Mouse (Mus musculus) neural tube, embryonic 13.5 days (tissue): Measurements from ENCODE around the gene Lmna. TPM values are rescaled to one million over a fixed set of nuclear protein-coding genes. Genes with fewer than 3 reads are reported as not detected.

Experiments used
- ATAC-seq: fragments of 200-750 bp; cut with Nextera tagmentation; 2 replicates; pipeline ENCODE4 v1.8.0; 2017; ENCODE audit warnings: low read depth, mild to moderate bottlenecking, moderate TSS enrichment, moderate library complexity
- H3K27ac ChIP-seq: fragments of 300-500 bp; sonication (generic); replicated peaks from 2 replicates; pipeline ENCODE4 v1.5.1; 2015; ENCODE audit warnings: moderate library complexity, mild to moderate bottlenecking, inconsistent platforms
- H3K27me3 ChIP-seq: fragments of 300-500 bp; sonication (generic); 2 replicates; pipeline ENCODE4 v1.6.1; 2015; ENCODE audit warnings: mild to moderate bottlenecking, inconsistent platforms
- H3K36me3 ChIP-seq: fragments of 300-500 bp; sonication (generic); 2 replicates; pipeline ENCODE4 v1.6.1; 2015; ENCODE audit warnings: mild to moderate bottlenecking, inconsistent platforms
- H3K4me1 ChIP-seq: fragments of 300-500 bp; sonication (generic); replicated peaks from 2 replicates; pipeline ENCODE4 v1.6.1; 2015; ENCODE audit warnings: inconsistent platforms
- H3K4me2 ChIP-seq: fragments of 300-500 bp; sonication (generic); 2 replicates; pipeline ENCODE4 v1.6.1; 2015; ENCODE audit warnings: inconsistent platforms, mild to moderate bottlenecking, moderate library complexity
- H3K4me3 ChIP-seq: fragments of 300-500 bp; sonication (generic); 2 replicates; pipeline ENCODE4 v1.5.1; 2015; ENCODE audit warnings: mild to moderate bottlenecking, inconsistent platforms
- H3K9ac ChIP-seq: fragments of 300-500 bp; sonication (generic); 2 replicates; pipeline ENCODE4 v1.6.1; 2015; ENCODE audit warnings: moderate library complexity, mild to moderate bottlenecking, inconsistent platforms
- H3K9me3 ChIP-seq: fragments of 300-500 bp; sonication (generic); 2 replicates; pipeline ENCODE4 v1.6.1; 2016; ENCODE audit warnings: inconsistent platforms
- WGBS: fragments of 180-500 bp; shearing (Covaris S2); methylation state at CpG from one replicate; pipeline ENCODE4 v1.1.7; 2015; 5-methylcytosine and 5-hydroxymethylcytosine counted together
- polyA plus RNA-seq: library from polyadenylated mRNA; unstranded; fragments of >200 nt; fragmentation: Nextera tagmentation; extraction: Ambion mirVana; gene quantifications from 2 replicates; pipeline ENCODE4 v1.2.1, GENCODE M21; 2015

Lmna gene
- 41.9 and 45.3 TPM in 2 replicates for polyA plus RNA-seq

DNA sequence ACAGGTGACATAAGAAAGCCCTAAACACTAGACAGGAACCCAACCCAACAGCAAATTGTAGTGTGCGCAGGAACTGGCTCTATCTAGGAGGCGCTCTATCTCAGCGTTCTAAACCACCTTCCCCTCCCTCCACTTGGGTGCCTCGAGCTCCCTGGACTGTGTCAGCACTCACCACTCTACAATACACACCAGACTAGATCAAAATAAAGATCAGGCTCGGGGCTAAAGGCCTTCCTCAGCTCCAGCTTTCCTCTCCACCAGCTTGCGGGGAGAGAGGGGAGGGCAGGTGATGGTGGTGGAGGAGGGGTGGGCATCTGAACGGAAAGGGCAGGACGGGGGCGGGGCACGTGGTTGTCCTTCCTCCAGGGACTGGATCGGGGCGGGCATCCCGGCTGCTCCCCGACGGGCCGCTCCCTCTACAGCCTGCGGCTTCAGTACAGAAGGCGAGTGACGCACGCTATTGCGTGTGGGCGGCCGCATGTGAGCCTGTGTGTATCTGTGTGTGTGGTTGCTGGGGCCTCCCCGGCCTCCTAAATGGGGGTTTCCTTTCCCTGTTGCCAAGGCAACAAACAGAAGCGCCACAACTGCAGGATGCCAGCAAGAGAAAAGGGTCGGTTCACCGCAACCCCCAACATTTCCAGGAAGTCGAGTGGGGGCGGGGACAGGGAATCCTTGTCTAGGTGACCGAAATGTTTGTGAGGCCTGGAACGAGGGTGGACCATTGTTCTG is at the start of gene Lmna:
TSS of gene Lmna (minus strand) at position 265 of the 729 bp plus-strand sequence.
- Histone ChIP-seq H3K27ac (peak within 1 kb of the TSS; percentile 92), H3K4me2 (peak within 1 kb of the TSS; percentile 59), H3K27me3 (no peaks in the 10 kb centered on the region; the same call in 1 of the 2 replicates), H3K9ac (peak within 1 kb of the TSS; percentile 69), H3K4me1 (peaks cover 45% of the 10 kb centered on the region), H3K9me3 (no peaks in the 10 kb centered on the region), H3K36me3 (no peaks in the 10 kb centered on the region), H3K4me3 (peak within 1 kb of the TSS; percentile 36)
- ATAC-seq = peak; percentile 96
- under 1% methylated on average over 30 of the region's 31 CpGs for WGBS

DNA sequence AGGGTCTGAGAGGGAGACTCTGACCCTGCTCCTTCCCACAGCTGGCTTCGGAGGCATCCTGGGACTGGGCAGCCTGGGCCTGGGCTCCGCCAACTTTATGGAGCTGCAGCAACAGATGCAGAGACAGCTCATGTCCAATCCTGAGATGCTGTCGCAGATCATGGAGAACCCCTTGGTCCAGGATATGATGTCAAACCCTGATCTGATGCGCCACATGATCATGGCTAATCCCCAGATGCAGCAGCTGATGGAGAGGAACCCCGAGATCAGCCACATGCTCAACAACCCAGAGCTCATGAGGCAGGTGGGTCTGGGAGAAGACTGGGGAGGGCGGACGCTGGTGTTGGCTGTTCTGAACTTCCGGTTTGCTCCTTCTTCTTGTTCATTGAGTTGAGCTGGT is 46.9 kb upstream of the Lmna start:
- WGBS = 96% methylated on average over 8 of the region's 8 CpGs
- H3K4me3 ChIP-seq = no peak overlapping the region
- H3K27ac ChIP-seq = no peak overlapping the region
- H3K36me3 ChIP-seq = peaks cover 59% of the 10 kb centered on the region
- H3K9me3 ChIP-seq = no peaks in the 10 kb centered on the region
- ATAC-seq = no peak
- H3K9ac ChIP-seq = no peak overlapping the region
- H3K4me2 ChIP-seq = no peak overlapping the region
- no peaks in the 10 kb centered on the region for H3K27me3 ChIP-seq
- peaks cover 25% of the 10 kb centered on the region for H3K4me1 ChIP-seq

DNA sequence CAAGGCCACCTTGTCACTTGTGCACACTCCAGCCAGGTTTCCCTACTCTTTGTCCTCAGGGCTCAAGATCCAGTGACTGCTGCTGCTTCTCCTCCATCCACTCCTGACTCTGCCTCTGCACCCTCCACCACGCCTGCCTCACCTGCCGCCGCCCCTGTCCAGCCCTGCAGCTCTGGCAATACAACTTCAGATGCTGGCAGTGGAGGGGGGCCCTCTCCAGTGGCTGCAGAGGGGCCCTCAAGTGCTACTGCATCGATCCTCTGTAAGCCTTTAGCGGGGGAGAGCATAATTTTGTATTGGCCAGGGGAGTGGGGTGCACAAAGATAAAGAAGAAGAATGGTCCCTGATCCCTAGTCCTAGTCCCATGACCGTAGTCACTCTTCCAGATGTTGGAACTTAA is 46.0 kb upstream of the Lmna start:
- H3K36me3 ChIP-seq = peaks cover 51% of the 10 kb centered on the region
- H3K4me3 ChIP-seq = no peak overlapping the region
- no peaks in the 10 kb centered on the region for H3K9me3 ChIP-seq
- no peak for ATAC-seq
- WGBS = 98% methylated on average over 6 of the region's 6 CpGs
- H3K4me2 ChIP-seq = 0 out of 2 replicates have a peak overlapping the region, but pooled peaks have one; percentile 72
- H3K4me1 ChIP-seq = peaks cover 32% of the 10 kb centered on the region
- H3K27ac ChIP-seq = no peak overlapping the region
- no peak overlapping the region for H3K9ac ChIP-seq
- H3K27me3 ChIP-seq = no peaks in the 10 kb centered on the region

DNA sequence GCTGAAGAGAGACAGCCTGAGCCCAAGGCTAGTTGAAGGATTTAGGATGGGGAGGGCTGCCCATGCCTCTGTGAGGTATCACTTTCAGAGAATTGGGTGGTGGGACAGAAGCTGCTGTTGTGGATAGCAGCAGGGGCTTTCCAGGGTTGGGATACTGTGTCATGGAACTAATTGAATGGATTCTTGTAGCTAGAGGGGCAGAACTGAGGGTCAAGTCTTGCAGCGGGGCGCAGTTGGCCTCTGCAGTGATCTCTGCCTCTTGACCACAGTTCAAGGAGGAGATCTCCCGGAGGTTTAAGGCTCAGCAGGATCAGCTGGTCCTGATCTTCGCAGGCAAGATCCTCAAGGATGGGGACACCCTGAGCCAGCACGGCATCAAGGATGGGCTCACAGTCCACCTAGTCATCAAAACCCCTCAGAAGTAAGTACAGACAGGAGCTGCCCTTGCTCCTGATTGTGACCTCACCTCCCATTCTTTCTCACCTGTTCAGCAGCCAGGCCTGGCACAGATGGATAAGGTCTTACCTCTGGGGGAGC is 45.4 kb upstream of the Lmna start:
- WGBS = 89% methylated on average over 5 of the region's 5 CpGs
- H3K4me2 ChIP-seq = peak overlapping the region; percentile 72
- H3K9ac ChIP-seq = peak overlapping the region; percentile 95
- H3K36me3 ChIP-seq = peaks cover 45% of the 10 kb centered on the region
- no peaks in the 10 kb centered on the region for H3K9me3 ChIP-seq
- H3K4me3 ChIP-seq = peak overlapping the region; percentile 91; the same call in 1 of the 2 replicates
- H3K27ac ChIP-seq = no peak overlapping the region
- no peaks in the 10 kb centered on the region for H3K27me3 ChIP-seq
- H3K4me1 ChIP-seq = peaks cover 38% of the 10 kb centered on the region
- no peak for ATAC-seq

DNA sequence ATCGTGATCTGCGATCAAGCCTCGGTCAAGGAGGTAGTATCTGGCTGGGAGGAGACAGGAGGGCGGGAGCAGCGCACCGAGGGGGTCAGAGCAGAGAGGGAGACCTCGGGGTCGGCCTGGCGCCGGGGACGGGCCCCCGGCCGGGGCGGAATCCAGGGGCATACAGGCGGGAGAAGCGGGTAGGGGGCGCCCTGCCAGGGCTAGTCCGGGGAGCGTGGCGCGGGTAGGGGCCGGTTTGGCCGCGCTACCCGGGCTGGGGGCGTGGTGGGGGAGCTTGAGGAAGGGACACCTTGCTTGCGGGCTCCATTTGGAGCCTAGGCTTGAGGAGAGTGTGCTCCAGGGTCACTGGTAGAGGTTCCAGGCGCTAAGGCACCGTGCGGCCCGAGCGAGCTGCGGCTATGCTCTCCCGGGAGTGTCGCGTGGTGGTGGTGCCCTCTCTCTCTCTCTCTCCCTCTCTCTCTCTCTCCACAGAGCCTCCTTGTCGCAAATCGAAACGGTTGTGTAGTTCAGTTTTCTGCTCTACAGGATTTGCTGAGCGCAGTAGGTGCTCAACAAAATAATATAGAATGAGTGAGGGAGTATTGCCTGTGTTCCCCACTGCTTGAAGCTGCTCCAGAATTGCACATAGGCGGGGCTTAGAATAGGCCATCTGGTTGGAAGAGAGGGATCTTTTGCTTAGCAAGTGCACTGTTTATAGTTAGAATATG is 44.3 kb upstream of the Lmna start:
- no peaks in the 10 kb centered on the region for H3K27me3 ChIP-seq
- ATAC-seq = peak; percentile 37
- H3K27ac ChIP-seq = peak overlapping the region; percentile 95
- H3K4me3 ChIP-seq = peak overlapping the region; percentile 91
- WGBS = under 1% methylated on average over 41 of the region's 41 CpGs
- peak overlapping the region; percentile 95 for H3K9ac ChIP-seq
- peaks cover 34% of the 10 kb centered on the region for H3K36me3 ChIP-seq
- peaks cover 38% of the 10 kb centered on the region for H3K4me1 ChIP-seq
- peak overlapping the region; percentile 72 for H3K4me2 ChIP-seq
- H3K9me3 ChIP-seq = no peaks in the 10 kb centered on the region

DNA sequence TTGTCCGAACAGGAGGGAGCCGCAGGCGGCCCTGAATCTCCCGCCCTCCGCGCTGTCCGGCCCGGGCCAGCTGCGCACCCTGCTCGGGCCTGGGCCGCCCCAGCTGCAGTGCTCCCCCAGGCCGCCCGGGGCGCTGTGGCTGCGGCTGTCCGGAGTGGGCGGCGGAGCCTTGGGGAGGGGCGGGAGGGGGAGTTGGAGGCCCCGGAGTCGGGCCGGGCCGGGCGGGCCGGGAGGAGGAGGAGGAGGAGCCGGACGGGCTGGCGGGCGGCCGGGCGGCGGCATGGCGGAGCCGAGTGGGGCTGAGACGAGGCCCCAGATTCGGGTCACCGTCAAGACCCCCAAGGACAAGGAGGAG is 43.7 kb upstream of the Lmna start, which contains the start of gene Ubqln4:
TSS of gene Ubqln4 (plus strand) at position 234 of the 355 bp plus-strand sequence.
- no peaks in the 10 kb centered on the region for H3K27me3 ChIP-seq
- H3K36me3 ChIP-seq = peaks cover 28% of the 10 kb centered on the region
- ATAC-seq = peak; percentile 91
- H3K27ac ChIP-seq = peak within 1 kb of the TSS; percentile 95
- under 1% methylated on average over 27 of the region's 37 CpGs for WGBS
- peak within 1 kb of the TSS; percentile 95 for H3K9ac ChIP-seq
- H3K4me3 ChIP-seq = peak within 1 kb of the TSS; percentile 91
- H3K9me3 ChIP-seq = no peaks in the 10 kb centered on the region
- peaks cover 38% of the 10 kb centered on the region for H3K4me1 ChIP-seq
- H3K4me2 ChIP-seq = peak within 1 kb of the TSS; percentile 72

DNA sequence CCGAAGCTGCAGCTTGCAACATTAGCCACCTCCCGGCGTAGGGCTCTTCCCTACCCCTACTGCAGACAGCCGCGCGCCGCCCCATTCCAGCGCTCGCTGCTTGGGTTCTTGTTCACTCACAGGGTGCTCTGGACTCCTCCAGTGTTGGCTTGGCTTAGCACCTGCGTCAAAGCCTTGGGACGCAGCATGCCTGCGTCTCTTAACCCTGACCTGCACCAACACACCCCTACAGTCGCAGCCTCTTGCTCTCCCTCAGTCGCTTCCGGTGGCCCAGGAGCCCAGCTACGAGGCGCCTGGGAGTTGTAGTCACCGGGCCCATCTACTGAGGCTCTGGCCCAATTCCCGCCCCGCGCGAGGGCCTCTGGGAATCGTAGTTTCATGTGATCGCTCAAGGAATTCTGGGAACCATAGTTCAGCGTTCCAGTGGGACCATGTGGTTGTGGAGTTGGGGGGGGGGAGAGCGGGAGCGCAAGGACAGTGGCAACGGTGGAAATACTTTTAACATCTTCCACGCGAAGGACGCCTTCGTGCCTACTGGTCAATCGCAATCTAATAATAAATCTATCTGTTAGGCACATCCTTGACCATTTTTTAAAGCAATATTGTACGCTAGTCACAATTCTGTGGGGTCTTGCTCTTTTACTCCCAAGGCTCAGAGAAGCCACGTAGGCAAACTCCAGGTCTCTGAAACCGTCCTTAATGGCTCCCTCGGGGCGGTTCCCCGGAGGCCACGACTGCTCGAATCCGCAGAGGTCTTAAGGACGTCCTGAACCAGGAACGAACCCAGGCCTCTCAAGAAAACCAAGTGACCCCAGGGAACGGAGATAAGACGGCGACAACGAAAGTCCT is 43.1 kb upstream of the Lmna start, which contains the start of gene Lamtor2:
TSS of gene Lamtor2 (minus strand) at position 399 of the 849 bp plus-strand sequence.
- under 1% methylated on average over 48 of the region's 48 CpGs for WGBS
- H3K4me3 ChIP-seq = peak within 1 kb of the TSS; percentile 91
- peaks cover 22% of the 10 kb centered on the region for H3K36me3 ChIP-seq
- no peaks in the 10 kb centered on the region for H3K27me3 ChIP-seq
- peak; percentile 91 for ATAC-seq
- no peaks in the 10 kb centered on the region for H3K9me3 ChIP-seq
- H3K9ac ChIP-seq = peak within 1 kb of the TSS; percentile 95
- H3K4me2 ChIP-seq = peak within 1 kb of the TSS; percentile 72
- peak within 1 kb of the TSS; percentile 95 for H3K27ac ChIP-seq
- H3K4me1 ChIP-seq = peaks cover 38% of the 10 kb centered on the region

DNA sequence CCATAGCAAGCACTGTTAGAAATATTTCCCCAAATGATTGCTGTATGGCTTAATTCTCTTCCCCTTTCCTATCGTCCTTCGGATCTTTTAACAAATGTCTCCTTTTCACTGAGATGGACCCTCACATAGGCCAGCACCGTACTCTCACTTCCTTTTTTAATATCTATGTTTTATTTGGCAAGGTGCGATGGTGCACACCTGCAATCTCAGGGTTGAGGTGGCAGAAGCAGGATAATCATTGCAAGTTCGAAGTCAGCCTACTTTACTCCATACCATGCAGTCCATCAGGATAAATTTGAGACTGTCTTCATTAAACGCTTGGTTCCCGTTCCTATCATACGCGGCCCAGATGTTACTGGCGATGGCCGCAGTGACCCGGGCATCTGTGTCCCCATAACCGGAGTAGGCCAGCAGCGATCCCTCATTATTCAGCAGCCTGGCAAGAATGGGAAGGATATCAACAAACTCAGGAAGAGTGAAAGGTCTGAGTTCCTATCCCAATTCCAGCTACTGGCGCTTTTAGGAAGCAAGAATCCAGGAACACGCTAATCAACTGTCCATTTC is 42.4 kb upstream of the Lmna start:
- whole genome bisulfite sequencing = 25% methylated on average over 16 of the region's 16 CpGs
- Histone ChIP-seq H3K4me2 (peak overlapping the region; percentile 72), H3K4me3 (peak overlapping the region; percentile 91), H3K36me3 (peaks cover 18% of the 10 kb centered on the region), H3K27me3 (no peaks in the 10 kb centered on the region), H3K27ac (peak overlapping the region; percentile 95), H3K9me3 (no peaks in the 10 kb centered on the region), H3K9ac (peak overlapping the region; percentile 77), H3K4me1 (peaks cover 38% of the 10 kb centered on the region)
- no peak for ATAC-seq

DNA sequence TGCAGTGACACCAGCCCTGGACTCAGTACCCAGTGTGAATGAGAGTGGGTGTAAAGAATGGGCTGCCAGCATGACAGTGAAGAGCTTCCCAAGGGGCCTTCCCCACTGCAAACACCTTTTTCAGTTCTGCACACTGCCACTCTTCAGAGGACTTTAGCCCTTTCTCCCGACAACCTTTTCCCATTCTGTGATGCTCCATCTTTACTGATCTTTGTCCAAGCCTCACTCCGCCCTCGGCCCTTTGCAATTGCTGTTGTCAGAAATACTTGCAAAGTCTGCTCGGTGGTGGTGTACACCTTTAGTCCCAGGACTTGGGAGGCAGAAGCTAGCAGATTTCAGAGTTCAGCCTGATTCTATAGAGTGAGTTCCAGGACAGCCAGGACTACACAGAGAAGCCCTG is 41.8 kb upstream of the Lmna start:
- 87% methylated on average over 4 of the region's 4 CpGs for WGBS
- Histone ChIP-seq H3K4me1 (peaks cover 38% of the 10 kb centered on the region), H3K9me3 (no peaks in the 10 kb centered on the region), H3K4me3 (peak overlapping the region; percentile 91), H3K27ac (no peak overlapping the region), H3K27me3 (no peaks in the 10 kb centered on the region), H3K9ac (peak overlapping the region; percentile 77; the same call in 1 of the 2 replicates), H3K36me3 (peaks cover 12% of the 10 kb centered on the region), H3K4me2 (peak overlapping the region; percentile 72)
- ATAC-seq = no peak

DNA sequence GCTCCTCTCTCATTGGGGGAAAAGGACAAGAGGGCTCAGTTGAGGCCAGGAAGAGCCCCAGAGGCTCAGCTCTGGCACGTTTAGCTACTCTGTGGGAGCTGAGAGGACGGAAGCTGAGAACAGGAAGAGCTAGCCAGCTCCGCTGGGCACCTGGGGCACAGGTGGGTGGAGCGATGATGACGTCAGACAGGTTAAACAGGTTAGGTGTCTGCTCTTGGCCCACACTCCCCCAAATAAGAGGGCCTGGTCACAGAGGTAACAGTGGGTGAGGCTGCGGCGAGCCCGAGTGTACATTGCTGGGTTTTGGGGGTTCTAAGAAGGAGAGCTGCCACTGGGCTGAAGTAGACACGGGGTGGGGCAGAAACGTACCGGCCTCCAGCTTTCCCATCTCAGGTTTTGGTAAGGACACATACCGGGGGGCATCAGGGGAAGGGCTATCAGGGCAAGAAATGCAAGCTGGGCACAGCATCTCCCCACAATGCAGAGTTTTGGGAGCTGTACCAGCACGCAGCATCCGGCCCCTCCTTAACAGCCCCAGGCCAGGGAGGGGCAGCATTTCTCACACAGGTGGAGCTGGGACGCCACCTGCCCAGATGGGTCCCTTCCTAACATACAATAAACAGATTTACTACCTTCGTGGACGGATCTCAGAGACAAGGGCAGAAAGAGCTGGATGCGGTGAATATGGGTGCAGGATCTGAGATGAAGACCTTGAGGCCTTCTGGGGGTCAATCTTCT is 38.6 kb upstream of the Lmna start, which contains the start of gene Rab25:
TSS of gene Rab25 (minus strand) at position 121 of the 738 bp plus-strand sequence.
- H3K4me1 ChIP-seq = peaks cover 22% of the 10 kb centered on the region
- no peak for ATAC-seq
- H3K27me3 ChIP-seq = no peaks in the 10 kb centered on the region
- H3K4me2 ChIP-seq = no peak within 1 kb of the TSS
- 55% methylated on average over 18 of the region's 18 CpGs for WGBS
- no peaks in the 10 kb centered on the region for H3K9me3 ChIP-seq
- H3K9ac ChIP-seq = peak within 1 kb of the TSS; percentile 31; the same call in 1 of the 2 replicates
- H3K36me3 ChIP-seq = no peaks in the 10 kb centered on the region
- no peak within 1 kb of the TSS for H3K27ac ChIP-seq
- no peak within 1 kb of the TSS for H3K4me3 ChIP-seq
